ENCODE assay signal across 24 mouse cellular contexts in genomic region chr12:100135117-100135516, GRCm38 (mm10). TPM values are rescaled to one million over a fixed set of nuclear protein-coding genes. Genes with fewer than 3 reads are reported as not detected.
DNase-seq lines count a peak whose midpoint lies in the region; ATAC-seq and TF ChIP-seq lines count a peak whose summit lies in the region.
"Had no signal": no experiment of that assay in that cellular context is flagged by ENCODE, and none has a peak within 500 bp of the region (broad histone marks: within the 10 kb centered on the region; RNA-seq: fewer than 3 reads in every experiment).

No protein-coding gene starts in this region.

- no peak for ATAC-seq in hindbrain, embryonic 12.5 days (ENCODE audit: low FRiP score)
- ATAC-seq in hindbrain, postnatal 0 days: no peak
- ATAC-seq in liver, embryonic 15.5 days (ENCODE audit: insufficient read depth): 0 out of 2 replicates have a peak, but pooled peaks have one; percentile 15
- ATAC-seq in liver, embryonic 16.5 days (ENCODE audit: low read depth): 0 out of 2 replicates have a peak, but pooled peaks have one; percentile 39
- ATAC-seq: intestine, postnatal 0 days; lung, postnatal 0 days had no signal

- no peaks in the 10 kb centered on the region for H3K9me3 ChIP-seq in hindbrain, embryonic 12.5 days (replicated peaks)
- H3K9me3 ChIP-seq in hindbrain, postnatal 0 days (ENCODE audit: low read length): no peaks in the 10 kb centered on the region
- H3K9me3 ChIP-seq in liver, embryonic 15.5 days (replicated peaks): no peaks in the 10 kb centered on the region
- H3K9me3 ChIP-seq in liver, embryonic 16.5 days (replicated peaks; ENCODE audit: control insufficient read depth, low read length): no peaks in the 10 kb centered on the region
- H3K9me3 ChIP-seq: limb, embryonic 12.5 days had no signal

- no peaks in the 10 kb centered on the region; the same call in 1 of the 2 replicates for H3K4me1 ChIP-seq in hindbrain, embryonic 12.5 days
- 0 out of 2 replicates have a peak, but pooled peaks cover 3% of the 10 kb centered on the region for H3K4me1 ChIP-seq in hindbrain, postnatal 0 days (ENCODE audit: insufficient read depth, low read length)
- H3K4me1 ChIP-seq in liver, embryonic 15.5 days (replicated peaks): 0 out of 2 replicates have a peak, but pooled peaks cover 8% of the 10 kb centered on the region
- H3K4me1 ChIP-seq in liver, embryonic 16.5 days (ENCODE audit: control insufficient read depth, low read depth, low read length): no peaks in the 10 kb centered on the region; the same call in 1 of the 2 replicates
- H3K4me1 ChIP-seq: limb, embryonic 12.5 days had no signal

- peak overlapping the region; percentile 4; the same call in 1 of the 2 replicates for H3K27ac ChIP-seq in hindbrain, embryonic 12.5 days
- no peak overlapping the region for H3K27ac ChIP-seq in hindbrain, postnatal 0 days
- H3K27ac ChIP-seq in liver, embryonic 15.5 days (replicated peaks): no peak overlapping the region
- H3K27ac ChIP-seq in liver, embryonic 16.5 days (ENCODE audit: low read length): no peak overlapping the region
- H3K27ac ChIP-seq: left cerebral cortex, adult 2 months; limb, embryonic 12.5 days; liver, embryonic 14.5 days had no signal

- H3K9ac ChIP-seq in hindbrain, embryonic 12.5 days: no peak overlapping the region
- no peak overlapping the region for H3K9ac ChIP-seq in hindbrain, postnatal 0 days (replicated peaks; ENCODE audit: low read length)
- H3K9ac ChIP-seq in liver, embryonic 15.5 days: no peak overlapping the region
- H3K9ac ChIP-seq in liver, embryonic 16.5 days (ENCODE audit: low read depth, low read length): no peak overlapping the region
- H3K9ac ChIP-seq: limb, embryonic 12.5 days; liver, embryonic 14.5 days had no signal

- H3K4me2 ChIP-seq in hindbrain, embryonic 12.5 days (replicated peaks): no peak overlapping the region
- H3K4me2 ChIP-seq in hindbrain, postnatal 0 days (ENCODE audit: low read depth, low read length): no peak overlapping the region
- no peak overlapping the region for H3K4me2 ChIP-seq in liver, embryonic 15.5 days
- no peak overlapping the region for H3K4me2 ChIP-seq in liver, embryonic 16.5 days (ENCODE audit: low read depth, low read length)
- H3K4me2 ChIP-seq: limb, embryonic 12.5 days had no signal

- no peak overlapping the region for H3K4me3 ChIP-seq in hindbrain, embryonic 12.5 days
- no peak overlapping the region for H3K4me3 ChIP-seq in hindbrain, postnatal 0 days (ENCODE audit: low read length)
- no peak overlapping the region for H3K4me3 ChIP-seq in liver, embryonic 15.5 days (replicated peaks)
- H3K4me3 ChIP-seq in liver, embryonic 16.5 days (ENCODE audit: low read depth, low read length): no peak overlapping the region
- H3K4me3 ChIP-seq: erythroblast, embryonic 14.5 days; left cerebral cortex, adult 2 months; limb, embryonic 12.5 days had no signal

- DNase-seq in hindbrain, postnatal 0 days (ENCODE audit: low spot score): no peak
- no peak for DNase-seq in liver
- DNase-seq in heart, adult 9 months (ENCODE audit: low spot score in 2 of 2): no peak
- DNase-seq in kidney, postnatal 36 days: no peak
- DNase-seq: adrenal gland, postnatal 25 days; cerebellum, adult 11-12 months; cerebellum, adult 9-11 months; gastrocnemius, postnatal 10 days; kidney, adult 9 months; kidney, postnatal 10 days; lung, postnatal 4 days; right cerebral cortex, adult 18-20 months; spleen, adult 18-20 months; thymus, adult 18-20 months; thymus, postnatal 25 days had no signal

- no peaks in the 10 kb centered on the region for H3K27me3 ChIP-seq in hindbrain, embryonic 12.5 days
- no peaks in the 10 kb centered on the region for H3K27me3 ChIP-seq in hindbrain, postnatal 0 days (ENCODE audit: insufficient read depth, low read length)
- no peaks in the 10 kb centered on the region for H3K27me3 ChIP-seq in liver, embryonic 15.5 days
- no peaks in the 10 kb centered on the region for H3K27me3 ChIP-seq in liver, embryonic 16.5 days (ENCODE audit: control insufficient read depth, insufficient read depth, low read depth, low read length)
- H3K27me3 ChIP-seq: limb, embryonic 12.5 days had no signal

- peaks cover 82% of the 10 kb centered on the region for H3K36me3 ChIP-seq in hindbrain, embryonic 12.5 days
- H3K36me3 ChIP-seq in hindbrain, postnatal 0 days (ENCODE audit: insufficient read depth, low read length): peaks cover 51% of the 10 kb centered on the region; the same call in 1 of the 2 replicates
- peaks cover 80% of the 10 kb centered on the region for H3K36me3 ChIP-seq in liver, embryonic 15.5 days (replicated peaks)
- peaks cover 17% of the 10 kb centered on the region for H3K36me3 ChIP-seq in liver, embryonic 16.5 days (ENCODE audit: control insufficient read depth, insufficient read depth)

- WGBS in hindbrain, embryonic 12.5 days: 88% methylated on average over 3 of the region's 3 CpGs
- 84% methylated on average over 3 of the region's 3 CpGs for WGBS in hindbrain, postnatal 0 days
- WGBS in liver, embryonic 15.5 days (ENCODE audit: insufficient replicate concordance): 59% methylated on average over 3 of the region's 3 CpGs
- 55% methylated on average over 3 of the region's 3 CpGs for WGBS in liver, embryonic 16.5 days (ENCODE audit: insufficient replicate concordance)

- no peak for TF ChIP-seq CTCF in hindbrain, postnatal 0 days (IDR thresholded peaks at IDR 0.05; ENCODE audit: low read depth)

RNA-seq across cellular contexts. Expression of gene Nrde2, which starts 24.3 kb away (rescaled TPM):
- polyA plus RNA-seq in hindbrain, embryonic 12.5 days (2016; fragmentation: Nextera tagmentation; extraction: Ambion mirVana): 15.6 and 16.7 TPM in 2 replicates
- 20.2 and 20.5 TPM in 2 replicates for total RNA-seq in hindbrain, postnatal 0 days (2014; rRNA removed)
- 11.8 and 13.6 TPM in 2 replicates for polyA plus RNA-seq in hindbrain, postnatal 0 days (2015; fragmentation: Nextera tagmentation; extraction: Ambion mirVana)
- polyA plus RNA-seq in liver, embryonic 15.5 days (2015; fragmentation: Nextera tagmentation; extraction: Ambion mirVana): 4.1 and 4.8 TPM in 2 replicates
- polyA plus RNA-seq in liver, embryonic 16.5 days (2015; fragmentation: Nextera tagmentation; extraction: Ambion mirVana): 4.4 and 4.7 TPM in 2 replicates

RNA-seq across cellular contexts. Expression of gene Psmc1, which starts 25.2 kb away (rescaled TPM):
- polyA plus RNA-seq in hindbrain, embryonic 12.5 days (2016; fragmentation: Nextera tagmentation; extraction: Ambion mirVana): 308 and 324 TPM in 2 replicates
- 64.4 and 89.0 TPM in 2 replicates for total RNA-seq in hindbrain, postnatal 0 days (2014; rRNA removed)
- 275 and 295 TPM in 2 replicates for polyA plus RNA-seq in hindbrain, postnatal 0 days (2015; fragmentation: Nextera tagmentation; extraction: Ambion mirVana)
- 121 and 131 TPM in 2 replicates for polyA plus RNA-seq in liver, embryonic 15.5 days (2015; fragmentation: Nextera tagmentation; extraction: Ambion mirVana)
- 120 and 128 TPM in 2 replicates for polyA plus RNA-seq in liver, embryonic 16.5 days (2015; fragmentation: Nextera tagmentation; extraction: Ambion mirVana)

Comparison
In these comparisons a context has a peak if more than half of its experiments do, and no peak if none do; other contexts are left out.
1. ATAC-seq: peak in liver, embryonic 15.5 days (single experiment) and liver, embryonic 16.5 days (single experiment); none in hindbrain, embryonic 12.5 days (single experiment) and hindbrain, postnatal 0 days (single experiment).